Mouse (Mus musculus): ENCODE measurements around the gene Asgr2. TPM values are rescaled to one million over a fixed set of nuclear protein-coding genes. Genes with fewer than 3 reads are reported as not detected.
"Not testable (repeated sequence)": the region's sequence is repeated elsewhere in the genome, so short reads cannot be mapped to it uniquely, and the experiment has no call there.

Asgr2 gene
- polyA plus RNA-seq, 1 experiment, result not detected

DNA sequence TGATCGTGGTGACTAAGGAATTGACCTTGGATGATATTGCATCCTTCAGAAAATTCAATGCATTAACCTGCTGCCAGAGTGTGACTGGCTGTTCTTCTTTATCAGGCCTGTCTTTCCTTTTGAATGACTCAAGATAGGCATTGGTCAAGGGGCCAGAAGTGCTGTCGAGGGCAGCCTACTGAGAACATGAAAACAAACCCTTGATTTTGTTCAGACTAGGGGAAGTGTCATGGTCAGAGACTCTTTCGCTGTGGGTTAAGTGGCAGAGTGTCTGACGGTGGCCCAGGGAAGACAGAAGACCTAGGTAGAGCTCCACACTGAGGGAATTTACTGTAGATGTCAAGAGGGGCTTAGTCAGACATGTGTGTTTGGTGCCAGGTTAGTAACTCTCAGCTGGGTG is 25.7 kb upstream of the Asgr2 start:
- no peak for DNase-seq (ENCODE audit: low read depth)
- TF ChIP-seq CTCF (IDR thresholded peaks at IDR 0.05; ENCODE audit: borderline replicate concordance, extremely low read depth, insufficient read depth, insufficient read length) (no peak), POLR2A (IDR thresholded peaks at IDR 0.05; ENCODE audit: borderline replicate concordance, extremely low read depth, insufficient read depth, insufficient read length, poor library complexity, severe bottlenecking) (no peak)

DNA sequence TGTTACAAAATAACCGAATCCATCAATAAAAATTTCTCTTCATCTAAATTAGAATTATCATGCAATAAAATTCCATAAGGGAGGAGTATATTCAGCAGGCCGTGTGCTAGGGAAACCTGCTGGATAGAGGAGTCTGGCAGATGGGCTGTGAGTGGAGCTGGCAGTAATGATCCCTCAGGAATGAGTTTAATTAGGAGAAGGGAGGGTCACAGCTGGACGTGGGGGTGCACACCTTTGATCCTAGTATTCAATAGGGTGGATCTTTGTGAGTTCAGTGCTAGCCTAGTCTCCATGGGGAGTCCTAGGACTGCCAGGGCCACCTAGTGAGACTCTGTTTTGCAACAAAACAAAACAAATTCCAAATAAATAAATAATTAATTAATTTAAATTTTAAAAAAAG is 24.2 kb upstream of the Asgr2 start:
- DNase-seq (ENCODE audit: low read depth), result peak; percentile 66
- TF ChIP-seq POLR2A (IDR thresholded peaks at IDR 0.05; ENCODE audit: borderline replicate concordance, extremely low read depth, insufficient read depth, insufficient read length, poor library complexity, severe bottlenecking) (no peak), CTCF (IDR thresholded peaks at IDR 0.05; ENCODE audit: borderline replicate concordance, extremely low read depth, insufficient read depth, insufficient read length) (no peak)

DNA sequence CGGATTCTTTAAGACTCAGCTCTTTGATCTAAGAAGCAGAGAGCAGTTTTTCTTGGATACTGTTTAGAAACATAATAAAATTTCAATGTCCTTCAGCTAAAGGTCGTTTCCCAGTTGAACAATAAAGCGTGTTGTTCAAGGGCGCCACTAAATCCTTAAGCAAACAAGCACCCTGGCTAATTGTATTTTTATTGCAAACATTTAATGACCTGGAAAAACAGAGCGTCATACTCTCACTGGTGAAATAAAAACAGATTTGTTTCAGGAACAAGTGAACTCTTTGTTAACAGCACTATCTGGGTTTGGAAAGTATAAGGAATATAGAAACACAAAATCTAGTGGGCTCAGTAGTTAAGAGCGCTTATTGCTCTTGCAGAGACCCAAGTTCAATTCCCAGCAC is 22.4 kb upstream of the Asgr2 start:
- TF ChIP-seq POLR2A (IDR thresholded peaks at IDR 0.05; ENCODE audit: borderline replicate concordance, extremely low read depth, insufficient read depth, insufficient read length, poor library complexity, severe bottlenecking), result no peak
- no peak for TF ChIP-seq CTCF (IDR thresholded peaks at IDR 0.05; ENCODE audit: borderline replicate concordance, extremely low read depth, insufficient read depth, insufficient read length)
- DNase-seq (ENCODE audit: low read depth), result no peak

DNA sequence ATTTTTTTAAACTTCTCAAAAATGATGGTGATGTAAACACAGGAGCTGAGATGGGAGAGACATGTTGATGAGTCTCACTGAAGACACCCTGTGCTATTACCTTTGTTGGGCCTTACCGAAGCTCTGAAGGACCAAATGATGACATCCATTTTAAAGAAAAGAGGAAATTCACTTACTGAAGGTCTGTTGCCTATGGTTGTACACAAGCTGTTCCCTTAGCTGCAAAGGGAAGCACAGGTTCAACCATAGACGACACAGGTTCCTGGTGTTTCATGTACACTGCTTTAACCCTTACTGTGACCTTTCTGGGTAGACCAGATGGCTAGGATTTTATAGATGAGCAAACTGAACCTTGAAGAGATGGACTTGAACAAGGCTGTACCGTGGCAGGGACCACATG is 21.8 kb upstream of the Asgr2 start:
- not testable (repeated sequence) for DNase-seq (ENCODE audit: low read depth)

DNA sequence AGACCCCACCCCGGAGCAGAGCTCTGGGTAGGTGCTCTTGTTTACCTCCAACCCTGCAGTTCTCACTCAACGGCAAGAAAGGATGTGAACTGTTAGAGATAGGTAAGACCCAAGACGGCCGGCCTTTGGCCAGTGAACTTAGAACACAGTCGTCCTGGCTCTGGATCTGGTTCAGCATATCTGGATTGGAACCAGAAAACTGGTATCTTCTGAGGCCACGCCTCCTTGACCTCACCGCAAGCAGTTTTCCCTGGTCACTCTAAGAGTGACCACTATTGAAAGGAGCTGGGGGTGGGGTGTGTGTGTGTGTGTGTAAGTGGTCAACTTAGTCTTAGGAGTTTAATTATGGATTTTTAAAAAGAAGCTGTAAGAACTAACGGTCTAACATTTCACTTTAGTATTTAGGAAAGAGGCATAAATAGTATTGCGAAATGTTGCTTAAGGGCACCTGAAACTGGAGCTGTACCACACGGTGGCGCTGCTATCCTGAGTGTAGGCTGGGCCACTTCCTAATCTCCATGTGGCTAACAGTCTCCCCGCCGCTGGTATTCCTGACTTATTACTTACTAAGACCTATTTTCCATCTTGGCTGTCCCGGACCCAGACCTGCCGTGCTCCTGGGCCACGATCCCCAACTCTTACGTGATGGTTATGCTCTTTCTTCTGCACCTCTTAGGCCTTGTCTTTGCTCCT is 17.9 kb upstream of the Asgr2 start:
- DNase-seq (ENCODE audit: low read depth), result peak; percentile 87
- TF ChIP-seq POLR2A (IDR thresholded peaks at IDR 0.05; ENCODE audit: borderline replicate concordance, extremely low read depth, insufficient read depth, insufficient read length, poor library complexity, severe bottlenecking), result no peak
- TF ChIP-seq CTCF (IDR thresholded peaks at IDR 0.05; ENCODE audit: borderline replicate concordance, extremely low read depth, insufficient read depth, insufficient read length), result peak; percentile 85

DNA sequence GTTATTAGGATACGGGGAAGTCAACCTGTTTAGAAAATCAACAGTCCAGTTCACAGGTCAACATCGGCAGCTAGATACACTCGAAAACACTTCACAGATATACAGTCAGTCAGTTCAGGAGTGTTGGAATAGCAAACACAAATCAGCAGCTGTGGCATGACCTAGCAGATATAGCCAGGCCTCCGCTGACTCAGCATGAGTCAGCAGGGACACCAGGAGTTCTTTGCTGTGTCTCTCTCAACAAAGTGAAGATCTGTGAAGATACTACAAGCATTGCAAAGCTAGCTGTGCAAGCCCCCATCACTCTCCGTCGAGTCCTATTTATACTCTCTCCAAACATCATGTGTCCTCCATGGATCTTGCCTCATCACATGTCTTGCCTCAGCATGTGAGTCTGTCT is 16.9 kb upstream of the Asgr2 start:
- DNase-seq (ENCODE audit: low read depth), result no peak
- TF ChIP-seq CTCF (IDR thresholded peaks at IDR 0.05; ENCODE audit: borderline replicate concordance, extremely low read depth, insufficient read depth, insufficient read length) (no peak), POLR2A (IDR thresholded peaks at IDR 0.05; ENCODE audit: borderline replicate concordance, extremely low read depth, insufficient read depth, insufficient read length, poor library complexity, severe bottlenecking) (no peak)

DNA sequence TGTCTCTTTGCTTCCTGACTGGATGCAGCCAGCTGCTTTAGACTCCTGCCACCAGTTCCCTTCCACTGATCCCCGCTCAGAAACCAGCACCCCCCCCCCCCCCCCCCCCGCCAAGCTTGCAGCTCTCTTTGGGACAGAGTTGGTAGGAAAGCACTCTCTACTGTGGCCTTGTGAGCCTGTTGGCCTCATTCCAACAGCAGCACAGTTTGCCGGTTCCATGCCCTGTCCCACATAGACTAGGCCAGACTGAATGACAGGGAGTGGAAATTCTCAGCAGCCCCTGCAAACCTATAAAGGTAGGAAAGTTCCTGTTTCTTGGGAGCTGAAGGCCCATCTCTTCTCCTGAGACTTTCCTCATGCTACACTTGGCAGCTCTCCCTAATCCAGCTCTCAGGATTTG is 15.0 kb upstream of the Asgr2 start:
- no peak for DNase-seq (ENCODE audit: low read depth)
- TF ChIP-seq CTCF (IDR thresholded peaks at IDR 0.05; ENCODE audit: borderline replicate concordance, extremely low read depth, insufficient read depth, insufficient read length), result no peak
- no peak for TF ChIP-seq POLR2A (IDR thresholded peaks at IDR 0.05; ENCODE audit: borderline replicate concordance, extremely low read depth, insufficient read depth, insufficient read length, poor library complexity, severe bottlenecking)

DNA sequence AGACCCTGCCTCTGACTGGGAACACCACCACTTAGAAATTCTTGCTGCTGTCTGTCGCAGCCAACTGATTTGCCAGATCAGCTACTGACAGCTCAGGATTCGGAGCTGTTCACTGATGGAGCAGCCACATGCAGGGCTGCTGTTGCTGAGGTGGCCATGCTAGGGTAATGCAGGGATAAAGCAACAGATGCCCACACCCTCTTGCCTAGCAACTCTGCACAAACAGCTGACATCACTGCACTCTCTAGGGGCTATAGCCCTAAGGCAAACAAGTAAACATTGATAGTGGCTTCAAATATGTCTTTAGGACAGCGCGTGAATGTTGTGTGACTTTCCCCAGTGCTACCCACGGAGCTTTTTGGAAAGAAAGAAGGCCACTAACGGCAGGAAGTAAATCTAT is 13.3 kb upstream of the Asgr2 start:
- no peak for DNase-seq (ENCODE audit: low read depth)
- TF ChIP-seq CTCF (IDR thresholded peaks at IDR 0.05; ENCODE audit: borderline replicate concordance, extremely low read depth, insufficient read depth, insufficient read length) (no peak), POLR2A (IDR thresholded peaks at IDR 0.05; ENCODE audit: borderline replicate concordance, extremely low read depth, insufficient read depth, insufficient read length, poor library complexity, severe bottlenecking) (no peak)

DNA sequence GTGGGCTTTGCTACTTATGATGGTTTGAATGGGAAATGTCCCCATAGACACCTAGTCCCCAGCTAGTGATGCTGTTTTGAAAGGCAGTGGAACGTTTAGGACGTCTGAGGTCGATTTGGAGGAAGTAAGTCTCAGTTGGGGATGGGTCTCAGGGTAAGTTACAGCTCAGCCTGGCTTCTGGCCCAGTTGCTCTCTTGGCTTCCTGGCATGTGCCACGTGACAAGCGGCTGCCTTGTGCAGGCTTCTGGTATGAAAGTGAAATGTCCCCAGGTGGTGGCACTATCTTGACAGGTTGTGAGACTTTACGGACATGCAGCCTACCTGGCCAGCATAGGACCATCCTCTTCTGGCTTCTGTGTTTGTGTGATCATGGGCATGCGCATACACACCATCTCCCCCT is 12.5 kb upstream of the Asgr2 start:
- TF ChIP-seq POLR2A (IDR thresholded peaks at IDR 0.05; ENCODE audit: borderline replicate concordance, extremely low read depth, insufficient read depth, insufficient read length, poor library complexity, severe bottlenecking) (no peak), CTCF (IDR thresholded peaks at IDR 0.05; ENCODE audit: borderline replicate concordance, extremely low read depth, insufficient read depth, insufficient read length) (no peak)
- no peak for DNase-seq (ENCODE audit: low read depth)

DNA sequence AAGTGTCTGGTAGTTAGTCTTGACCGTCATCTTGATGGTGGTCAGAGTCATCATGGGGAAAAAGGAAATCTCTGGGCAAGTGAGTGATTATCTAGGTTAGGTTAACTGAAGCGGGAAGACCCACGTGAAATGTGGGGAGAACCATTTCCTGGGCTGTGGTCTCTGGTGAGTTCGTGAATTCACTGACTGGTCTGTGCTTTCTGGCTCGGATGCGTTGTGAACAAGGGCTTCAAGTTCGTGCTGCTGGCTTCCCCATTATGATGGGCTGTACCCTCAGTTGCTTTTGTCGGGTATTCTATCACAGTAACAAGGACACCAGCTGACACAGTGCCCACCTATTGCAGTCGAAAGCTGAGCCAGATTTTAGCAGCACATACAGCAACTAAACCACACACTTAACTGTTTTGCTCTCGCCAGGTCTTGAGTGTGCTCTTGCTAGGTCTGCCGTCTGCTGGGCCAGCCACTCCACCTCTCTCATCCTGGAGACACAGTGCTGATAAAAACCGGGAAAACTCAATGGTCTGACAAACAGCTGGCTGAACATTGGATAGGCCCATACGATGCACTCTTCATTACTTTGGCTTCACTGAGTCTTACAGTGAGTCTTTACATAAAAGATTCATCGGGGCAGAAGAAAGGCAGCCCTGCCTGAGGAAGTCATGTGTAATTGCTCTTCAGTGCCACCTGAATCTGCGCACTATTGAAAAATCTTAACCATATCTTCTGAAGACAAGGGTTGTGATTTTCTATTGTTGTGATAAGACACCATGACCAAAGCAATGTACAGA is 11.4 kb upstream of the Asgr2 start:
- TF ChIP-seq CTCF (IDR thresholded peaks at IDR 0.05; ENCODE audit: borderline replicate concordance, extremely low read depth, insufficient read depth, insufficient read length) (no peak), POLR2A (IDR thresholded peaks at IDR 0.05; ENCODE audit: borderline replicate concordance, extremely low read depth, insufficient read depth, insufficient read length, poor library complexity, severe bottlenecking) (no peak)
- DNase-seq (ENCODE audit: low read depth), result no peak

DNA sequence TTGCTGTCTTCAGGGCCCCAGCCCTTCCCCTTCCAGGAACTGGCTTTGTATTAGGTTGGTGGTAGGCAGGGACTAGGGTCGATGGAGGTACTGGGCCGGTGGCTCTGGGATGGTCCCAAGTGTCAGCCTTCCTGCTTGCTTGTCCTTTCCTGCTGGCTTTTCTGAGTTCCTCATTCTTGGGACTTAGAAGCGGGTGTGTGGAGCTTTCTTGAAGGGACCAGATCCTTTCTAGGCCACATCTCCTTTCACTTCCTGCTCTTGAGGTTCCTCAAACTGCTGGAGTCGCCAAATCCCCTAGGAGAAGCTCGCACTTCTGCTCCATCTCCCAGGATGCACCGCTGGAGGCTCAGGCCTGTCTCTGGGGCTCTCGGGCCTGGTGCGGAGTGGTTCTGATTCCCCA is 7.9 kb upstream of the Asgr2 start:
- TF ChIP-seq CTCF (IDR thresholded peaks at IDR 0.05; ENCODE audit: borderline replicate concordance, extremely low read depth, insufficient read depth, insufficient read length) (no peak), POLR2A (IDR thresholded peaks at IDR 0.05; ENCODE audit: borderline replicate concordance, extremely low read depth, insufficient read depth, insufficient read length, poor library complexity, severe bottlenecking) (no peak)
- no peak for DNase-seq (ENCODE audit: low read depth)

DNA sequence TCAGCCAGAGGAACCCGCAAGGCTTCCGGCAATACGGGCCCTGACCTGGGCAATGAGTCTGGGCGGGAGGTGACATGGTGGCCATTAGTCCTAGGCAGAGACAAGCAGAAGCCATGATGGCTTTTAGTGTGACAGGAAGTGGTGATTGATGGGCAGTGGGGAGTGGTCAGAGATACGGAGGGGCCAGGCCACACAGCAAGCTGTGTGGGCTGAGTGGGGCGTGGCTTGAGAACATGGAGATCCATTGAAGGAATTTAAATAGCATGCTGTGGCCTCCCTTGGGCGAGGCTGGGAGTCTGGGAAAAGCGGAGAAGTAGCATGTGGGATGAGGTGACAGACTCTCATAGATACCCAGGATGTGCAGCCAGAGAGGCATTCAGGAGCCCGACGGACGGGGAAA is 5.0 kb downstream of the Asgr2 start:
- TF ChIP-seq POLR2A (IDR thresholded peaks at IDR 0.05; ENCODE audit: borderline replicate concordance, extremely low read depth, insufficient read depth, insufficient read length, poor library complexity, severe bottlenecking), result no peak
- TF ChIP-seq CTCF (IDR thresholded peaks at IDR 0.05; ENCODE audit: borderline replicate concordance, extremely low read depth, insufficient read depth, insufficient read length), result no peak
- DNase-seq (ENCODE audit: low read depth), result no peak

Measured in brain, embryonic 14.5 days (tissue).